ENCODE assay signal across 9 mouse cellular contexts in the genomic region with DNA sequence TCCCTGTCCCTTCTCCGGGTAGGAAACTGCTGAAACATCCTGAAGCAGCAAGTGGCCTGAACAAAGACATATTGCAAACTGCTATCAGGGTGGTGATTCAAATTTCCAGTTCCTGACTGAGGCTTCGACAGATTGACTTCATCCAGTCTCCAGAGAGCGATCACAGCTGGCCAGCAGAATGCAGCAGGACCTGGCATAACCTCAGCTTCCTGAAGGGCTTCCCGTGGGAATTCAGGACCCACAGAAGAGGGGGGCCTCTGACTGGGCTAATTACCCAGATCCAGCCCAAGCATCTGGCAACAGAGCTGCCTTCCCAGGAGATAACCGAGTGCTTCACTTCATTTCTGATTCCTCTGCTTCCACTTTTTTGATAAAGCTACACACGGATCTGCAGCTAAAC.
DNase-seq lines count a peak whose midpoint lies in the region; ATAC-seq and TF ChIP-seq lines count a peak whose summit lies in the region.
"Had no signal": no experiment of that assay in that cellular context is flagged by ENCODE, and none has a peak within 500 bp of the region (broad histone marks: within the 10 kb centered on the region; RNA-seq: fewer than 3 reads in every experiment).

No protein-coding gene starts in this region.

- no peaks in the 10 kb centered on the region for H3K9me3 ChIP-seq in lung, embryonic 14.5 days (ENCODE audit: low read depth, low read length)
- H3K9me3 ChIP-seq in intestine, embryonic 16.5 days (ENCODE audit: control insufficient read depth, low read length): no peaks in the 10 kb centered on the region
- no peaks in the 10 kb centered on the region for H3K9me3 ChIP-seq in stomach, embryonic 14.5 days (ENCODE audit: control insufficient read depth, low read depth, low read length)
- H3K9me3 ChIP-seq: limb, embryonic 12.5 days had no signal

- no peak for TF ChIP-seq CTCF in lung, embryonic 14.5 days (IDR thresholded peaks at IDR 0.05; ENCODE audit: low read depth)
- TF ChIP-seq CTCF in lung, adult 2 months (IDR thresholded peaks at IDR 0.05; ENCODE audit: insufficient read depth, low read length): no peak

- DNase-seq in lung, embryonic 14.5 days: peak; percentile 71
- DNase-seq in lung, adult 2 months: no peak
- peak; percentile 2 for DNase-seq in heart, adult 8-10 months (ENCODE audit: low spot score)
- DNase-seq in adrenal gland, adult (ENCODE audit: inconsistent age in 2 of 2, low spot score in 1 of 2): no peak
- no peak for DNase-seq in ovary, postnatal 14 days (ENCODE audit: low spot score)

- H3K4me1 ChIP-seq in lung, embryonic 14.5 days (ENCODE audit: insufficient read depth): peaks cover 4% of the 10 kb centered on the region; the same call in 1 of the 2 replicates
- no peaks in the 10 kb centered on the region; the same call in 1 of the 2 replicates for H3K4me1 ChIP-seq in lung, adult 2 months (ENCODE audit: control insufficient read depth, insufficient read depth, low read length)
- H3K4me1 ChIP-seq in intestine, embryonic 16.5 days (ENCODE audit: control insufficient read depth, insufficient read depth, low read length): no peaks in the 10 kb centered on the region
- no peaks in the 10 kb centered on the region for H3K4me1 ChIP-seq in stomach, embryonic 14.5 days (ENCODE audit: control insufficient read depth, insufficient read depth, low read length)
- H3K4me1 ChIP-seq: limb, embryonic 12.5 days had no signal

- H3K36me3 ChIP-seq in lung, embryonic 14.5 days (ENCODE audit: insufficient read depth): no peaks in the 10 kb centered on the region
- H3K36me3 ChIP-seq in intestine, embryonic 16.5 days (ENCODE audit: control insufficient read depth, insufficient read depth, low read length): no peaks in the 10 kb centered on the region
- no peaks in the 10 kb centered on the region for H3K36me3 ChIP-seq in stomach, embryonic 14.5 days (ENCODE audit: control insufficient read depth, insufficient read depth, low read length)
- H3K36me3 ChIP-seq: limb, embryonic 12.5 days had no signal

- no peak overlapping the region for H3K9ac ChIP-seq in lung, embryonic 14.5 days
- no peak overlapping the region for H3K9ac ChIP-seq in intestine, embryonic 16.5 days (ENCODE audit: low read depth, low read length)
- no peak overlapping the region for H3K9ac ChIP-seq in stomach, embryonic 14.5 days (replicated peaks; ENCODE audit: low read depth, low read length)
- H3K9ac ChIP-seq: limb, embryonic 12.5 days had no signal

- TF ChIP-seq POLR2A in lung, adult 2 months (IDR thresholded peaks at IDR 0.05; ENCODE audit: borderline replicate concordance, extremely low read depth, low read depth, low read length): no peak

- H3K27ac ChIP-seq in lung, embryonic 14.5 days (ENCODE audit: low read depth): no peak overlapping the region
- no peak overlapping the region for H3K27ac ChIP-seq in intestine, embryonic 16.5 days (ENCODE audit: low read length)
- no peak overlapping the region for H3K27ac ChIP-seq in stomach, embryonic 14.5 days (ENCODE audit: low read length)
- H3K27ac ChIP-seq: limb, embryonic 12.5 days had no signal

- 0 out of 2 replicates have a peak overlapping the region, but pooled peaks have one; percentile 7 for H3K4me2 ChIP-seq in lung, embryonic 14.5 days
- no peak overlapping the region for H3K4me2 ChIP-seq in intestine, embryonic 16.5 days (ENCODE audit: low read depth, low read length)
- H3K4me2 ChIP-seq in stomach, embryonic 14.5 days (replicated peaks; ENCODE audit: low read depth, low read length): no peak overlapping the region
- H3K4me2 ChIP-seq: limb, embryonic 12.5 days had no signal

- peak; percentile 93 for ATAC-seq in lung, embryonic 14.5 days (ENCODE audit: insufficient read depth)
- ATAC-seq in intestine, embryonic 16.5 days: peak; percentile 65
- peak; percentile 28; the same call in 1 of the 2 replicates for ATAC-seq in stomach, embryonic 14.5 days (ENCODE audit: insufficient number of reproducible peaks, insufficient read depth, low FRiP score, low read depth)
- ATAC-seq: inflammation-experienced regulatory T-cells, adult 6 months had no signal

- H3K27me3 ChIP-seq in lung, embryonic 14.5 days (ENCODE audit: insufficient read depth, low read length): no peaks in the 10 kb centered on the region
- no peaks in the 10 kb centered on the region for H3K27me3 ChIP-seq in intestine, embryonic 16.5 days (replicated peaks; ENCODE audit: control insufficient read depth, insufficient read depth, low read length)
- no peaks in the 10 kb centered on the region for H3K27me3 ChIP-seq in stomach, embryonic 14.5 days (ENCODE audit: control insufficient read depth, insufficient read depth, low read length)
- H3K27me3 ChIP-seq: limb, embryonic 12.5 days had no signal

- no peak overlapping the region for H3K4me3 ChIP-seq in lung, embryonic 14.5 days (ENCODE audit: low read depth, low read length)
- H3K4me3 ChIP-seq in lung, adult 2 months (replicated peaks; ENCODE audit: extremely low read depth, low read depth, low read length): no peak overlapping the region
- no peak overlapping the region for H3K4me3 ChIP-seq in intestine, embryonic 16.5 days (ENCODE audit: low read length)
- H3K4me3 ChIP-seq in stomach, embryonic 14.5 days (ENCODE audit: low read depth, low read length): no peak overlapping the region
- H3K4me3 ChIP-seq: limb, embryonic 12.5 days had no signal

- 33% methylated on average over 6 of the region's 6 CpGs for WGBS in lung, embryonic 14.5 days
- WGBS in lung, adult 2 months: 34% methylated on average over 6 of the region's 6 CpGs
- WGBS in intestine, embryonic 16.5 days: 36% methylated on average over 6 of the region's 6 CpGs
- 36% methylated on average over 6 of the region's 6 CpGs for WGBS in stomach, embryonic 14.5 days

Comparison
In these comparisons a context has a peak if more than half of its experiments do, and no peak if none do; other contexts are left out.
1. DNase-seq: peak in lung, embryonic 14.5 days (single experiment) and heart, adult 8-10 months (single experiment); none in lung, adult 2 months (single experiment), adrenal gland, adult (0 of 2) and ovary, postnatal 14 days (single experiment).
2. ATAC-seq: peak in every context shown above with its lines; median percentile 93 in lung, embryonic 14.5 days; 65 in intestine, embryonic 16.5 days; 28 in stomach, embryonic 14.5 days.